Mouse (Mus musculus) testis, adult 2 months (tissue): ENCODE results near the gene Itpr1.

Experiments used
- CTCF ChIP-seq: fragments of 200-500 bp; IDR thresholded peaks from 2 replicates; pipeline ENCODE4 v1.5.1; 2012; ENCODE audit warnings: low read depth, mild to moderate bottlenecking, inconsistent platforms, low read length, moderate library complexity; ENCODE audit not compliant: control insufficient read depth, insufficient read depth, insufficient replicate concordance
- POLR2A ChIP-seq: fragments of 200-500 bp; IDR thresholded peaks from 2 replicates; pipeline ENCODE4 v1.6.1; 2012; ENCODE audit warnings: low read depth, mild to moderate bottlenecking, inconsistent platforms, low read length, moderate library complexity; ENCODE audit not compliant: control insufficient read depth

GRCm38 (mm10) chr6:108426789-108427188 is 213.9 kb downstream of the Itpr1 start:
- no peak; the same call in 1 of the 2 replicates for TF ChIP-seq CTCF
- no peak for TF ChIP-seq POLR2A
